Mouse (Mus musculus): Measurements from ENCODE around the gene Sirpa.

The Sirpa gene

GRCm38 (mm10) chr2:129584905-129585304 lies 7.7 kb upstream of the Sirpa start:
- no peak for DNase-seq (ENCODE audit: low spot score in 2 of 2)

GRCm38 (mm10) chr2:129585904-129586514 lies 6.6 kb upstream of the Sirpa start:
- DNase-seq (ENCODE audit: low spot score in 2 of 2), result no peak

GRCm38 (mm10) chr2:129587241-129587640 lies 5.4 kb upstream of the Sirpa start:
- DNase-seq (ENCODE audit: low spot score in 2 of 2), result no peak

- DNase-seq (ENCODE audit: low spot score in 2 of 2), result no peak
These were observed 4.8 kb upstream of the Sirpa start for GRCm38 (mm10) chr2:129587825-129588251.

- DNase-seq (ENCODE audit: low spot score in 2 of 2), result no peak
These were observed 738 bp upstream of the Sirpa start for GRCm38 (mm10) chr2:129591897-129592296.

- DNase-seq (ENCODE audit: low spot score in 2 of 2), result peak; percentile 73 to 80
These were observed 673 bp downstream of the Sirpa start for GRCm38 (mm10) chr2:129593141-129593875.

GRCm38 (mm10) chr2:129593876-129594421 lies 1.3 kb downstream of the Sirpa start:
- no peak for DNase-seq (ENCODE audit: low spot score in 2 of 2)

- no peak for DNase-seq (ENCODE audit: low spot score in 2 of 2)
These were observed 1.9 kb downstream of the Sirpa start for GRCm38 (mm10) chr2:129594569-129594968.

GRCm38 (mm10) chr2:129595206-129595605 lies 2.6 kb downstream of the Sirpa start:
- DNase-seq (ENCODE audit: low spot score in 2 of 2), result no peak

- DNase-seq (ENCODE audit: low spot score in 2 of 2), result no peak
These were observed 3.1 kb downstream of the Sirpa start for GRCm38 (mm10) chr2:129595661-129596209.

GRCm38 (mm10) chr2:129596555-129597172 lies 4.0 kb downstream of the Sirpa start:
- peak; percentile 73 to 78 for DNase-seq (ENCODE audit: low spot score in 2 of 2)

- no peak for DNase-seq (ENCODE audit: low spot score in 2 of 2)
These were observed 4.9 kb downstream of the Sirpa start for GRCm38 (mm10) chr2:129597581-129597980.

GRCm38 (mm10) chr2:129598094-129598493 lies 5.5 kb downstream of the Sirpa start:
- DNase-seq (ENCODE audit: low spot score in 2 of 2), result no peak

GRCm38 (mm10) chr2:129599231-129600084 lies 6.8 kb downstream of the Sirpa start:
- no peak for DNase-seq (ENCODE audit: low spot score in 2 of 2)

- DNase-seq (ENCODE audit: low spot score in 2 of 2), result no peak
These were observed 8.5 kb downstream of the Sirpa start for GRCm38 (mm10) chr2:129601059-129601650.

GRCm38 (mm10) chr2:129601894-129602663 lies 9.4 kb downstream of the Sirpa start:
- no peak for DNase-seq (ENCODE audit: low spot score in 2 of 2)

GRCm38 (mm10) chr2:129602856-129603255 lies 10.2 kb downstream of the Sirpa start:
- no peak for DNase-seq (ENCODE audit: low spot score in 2 of 2)

- no peak for DNase-seq (ENCODE audit: low spot score in 2 of 2)
These were observed 10.9 kb downstream of the Sirpa start for GRCm38 (mm10) chr2:129603536-129603935.

- DNase-seq (ENCODE audit: low spot score in 2 of 2), result no peak
These were observed 11.4 kb downstream of the Sirpa start for GRCm38 (mm10) chr2:129604032-129604431.

GRCm38 (mm10) chr2:129605816-129606215 lies 13.2 kb downstream of the Sirpa start:
- no peak for DNase-seq (ENCODE audit: low spot score in 2 of 2)

Measured in right cerebral cortex, postnatal 36 days (tissue).